Mouse (Mus musculus): ENCODE results near the gene Gm48551.

DNA sequence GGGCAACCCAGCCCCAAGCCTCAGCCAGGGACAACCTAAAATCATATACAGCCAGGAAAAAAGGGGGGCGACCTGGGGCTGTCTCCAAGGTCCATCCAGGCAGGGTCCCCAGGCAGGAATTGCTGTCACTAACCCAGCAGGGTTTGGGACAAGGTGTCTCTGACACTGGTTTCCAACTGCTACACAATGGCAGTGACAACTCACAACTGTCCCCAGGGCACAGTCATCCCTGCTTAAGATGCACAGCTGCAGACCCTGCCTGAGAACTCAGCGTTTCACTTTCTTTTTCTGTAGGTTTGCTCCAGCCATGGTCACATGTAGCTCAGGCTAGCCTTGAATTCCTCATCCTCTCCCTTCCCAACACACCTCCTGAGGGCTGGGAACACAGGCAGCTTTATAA is 44.8 kb downstream of the Gm48551 start:
- TF ChIP-seq CTCF (IDR thresholded peaks at IDR 0.05; ENCODE audit: insufficient read depth, low read length) (no peak), POLR2A (IDR thresholded peaks at IDR 0.05; ENCODE audit: borderline replicate concordance, extremely low read depth, low read depth, low read length) (no peak)

All from lung, adult 2 months (tissue).